Mouse (Mus musculus) intestine, embryonic 15.5 days (tissue): ENCODE data around the gene Trmo. TPM values are rescaled to one million over a fixed set of nuclear protein-coding genes. Genes with fewer than 3 reads are reported as not detected.

Source experiments
- ATAC-seq: fragments of 200-750 bp; cut with Nextera tagmentation; 2 replicates; pipeline ENCODE4 v1.8.0; 2017; ENCODE audit warnings: moderate TSS enrichment, moderate library complexity
- H3K27ac ChIP-seq: fragments of 300-500 bp; sonication (generic); 2 replicates; pipeline ENCODE4 v1.5.1; 2015; ENCODE audit warnings: mild to moderate bottlenecking, inconsistent platforms
- H3K27me3 ChIP-seq: fragments of 300-500 bp; sonication (generic); replicated peaks from 2 replicates; pipeline ENCODE4 v1.6.1; 2015; ENCODE audit warnings: inconsistent platforms
- H3K36me3 ChIP-seq: fragments of 300-500 bp; sonication (generic); 2 replicates; pipeline ENCODE4 v1.6.1; 2015; ENCODE audit warnings: inconsistent platforms
- H3K4me1 ChIP-seq: fragments of 300-500 bp; sonication (generic); replicated peaks from 2 replicates; pipeline ENCODE4 v1.6.1; 2015; ENCODE audit warnings: inconsistent platforms
- H3K4me2 ChIP-seq: fragments of 300-500 bp; sonication (generic); replicated peaks from 2 replicates; pipeline ENCODE4 v1.6.1; 2015; ENCODE audit warnings: mild to moderate bottlenecking, inconsistent platforms
- H3K4me3 ChIP-seq: fragments of 300-500 bp; sonication (generic); replicated peaks from 2 replicates; pipeline ENCODE4 v1.5.1; 2015; ENCODE audit warnings: inconsistent platforms
- H3K9ac ChIP-seq: fragments of 300-500 bp; sonication (generic); 2 replicates; pipeline ENCODE4 v1.6.1; 2015; ENCODE audit warnings: inconsistent platforms
- H3K9me3 ChIP-seq: fragments of 300-500 bp; sonication (generic); 2 replicates; pipeline ENCODE4 v1.6.1; 2016; ENCODE audit warnings: inconsistent platforms
- WGBS: fragments of 180-500 bp; shearing (Covaris S2); methylation state at CpG from one replicate; pipeline ENCODE4 v1.1.7; 2015; 5-methylcytosine and 5-hydroxymethylcytosine counted together
- polyA plus RNA-seq: library from polyadenylated mRNA; unstranded; fragments of >200 nt; fragmentation: Nextera tagmentation; extraction: Ambion mirVana; gene quantifications from 2 replicates; pipeline ENCODE4 v1.2.1, GENCODE M21; 2015

Trmo gene
- 11.2 and 11.5 TPM in 2 replicates for polyA plus RNA-seq

GRCm38 (mm10) chr4:46389013-46389611, at the start of gene Trmo:
Gene Trmo, minus strand, starts transcription at chr4:46389437.
- Histone ChIP-seq H3K27ac (peak within 1 kb of the TSS; percentile 94), H3K4me1 (no peaks in the 10 kb centered on the region), H3K9ac (peak within 1 kb of the TSS; percentile 78), H3K4me2 (peak within 1 kb of the TSS; percentile 69), H3K27me3 (no peaks in the 10 kb centered on the region), H3K4me3 (peak within 1 kb of the TSS; percentile 62), H3K36me3 (peaks cover 2% of the 10 kb centered on the region; the same call in 1 of the 2 replicates), H3K9me3 (no peaks in the 10 kb centered on the region)
- ATAC-seq, result peak; percentile 97
- under 1% methylated on average over 56 of the region's 56 CpGs for WGBS

GRCm38 (mm10) chr4:46432339-46433036, 43.3 kb upstream of the Trmo start:
- H3K9ac ChIP-seq, result no peak overlapping the region
- ATAC-seq, result peak; percentile 73; the same call in 1 of the 2 replicates
- H3K27me3 ChIP-seq, result no peaks in the 10 kb centered on the region
- H3K27ac ChIP-seq, result no peak overlapping the region
- H3K4me3 ChIP-seq, result no peak overlapping the region
- no peaks in the 10 kb centered on the region for H3K9me3 ChIP-seq
- H3K4me1 ChIP-seq, result no peaks in the 10 kb centered on the region
- WGBS, result 72% methylated on average over 12 of the region's 12 CpGs
- H3K36me3 ChIP-seq, result no peaks in the 10 kb centered on the region
- no peak overlapping the region for H3K4me2 ChIP-seq

DNA sequence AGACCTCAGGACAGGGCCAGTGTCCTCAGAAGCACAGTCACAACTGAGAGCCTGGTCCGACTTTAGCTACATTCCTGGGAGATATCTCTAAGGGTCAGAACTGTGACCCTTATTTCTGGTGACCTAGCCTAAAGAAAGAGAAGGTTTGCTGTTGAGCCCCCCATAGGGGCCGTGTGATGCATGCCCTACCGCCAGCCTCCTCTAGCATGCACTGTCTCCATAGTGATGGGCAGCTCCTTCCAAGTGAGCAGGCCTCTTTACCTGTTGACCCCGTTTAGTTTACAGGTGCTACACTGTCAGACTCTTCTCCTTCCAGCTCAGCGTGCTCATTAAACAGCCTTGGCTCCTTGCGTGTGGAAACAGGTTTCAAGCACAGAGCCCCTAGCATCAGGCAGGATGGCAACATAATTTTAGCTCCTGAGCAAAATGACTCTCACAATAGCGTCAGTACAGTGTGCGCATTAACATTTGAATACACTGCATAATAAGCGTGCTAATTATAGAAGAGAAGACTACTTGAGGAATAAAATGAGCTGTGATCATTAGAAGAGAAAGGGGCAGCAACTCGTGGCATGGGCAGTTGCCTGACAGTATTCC, 39.8 kb upstream of the Trmo start:
- H3K4me3 ChIP-seq, result no peak overlapping the region
- no peak overlapping the region for H3K4me2 ChIP-seq
- no peak overlapping the region for H3K9ac ChIP-seq
- no peaks in the 10 kb centered on the region for H3K27me3 ChIP-seq
- H3K9me3 ChIP-seq, result no peaks in the 10 kb centered on the region
- WGBS, result 63% methylated on average over 10 of the region's 10 CpGs
- no peak overlapping the region for H3K27ac ChIP-seq
- no peaks in the 10 kb centered on the region for H3K36me3 ChIP-seq
- H3K4me1 ChIP-seq, result no peaks in the 10 kb centered on the region
- ATAC-seq, result no peak

GRCm38 (mm10) chr4:46422625-46423024, 33.4 kb upstream of the Trmo start:
- WGBS, result 63% methylated on average over 8 of the region's 8 CpGs
- ATAC-seq, result no peak
- Histone ChIP-seq H3K27me3 (no peaks in the 10 kb centered on the region), H3K9me3 (no peaks in the 10 kb centered on the region), H3K4me2 (no peak overlapping the region), H3K27ac (no peak overlapping the region), H3K4me1 (no peaks in the 10 kb centered on the region), H3K36me3 (no peaks in the 10 kb centered on the region), H3K9ac (no peak overlapping the region), H3K4me3 (no peak overlapping the region)

DNA sequence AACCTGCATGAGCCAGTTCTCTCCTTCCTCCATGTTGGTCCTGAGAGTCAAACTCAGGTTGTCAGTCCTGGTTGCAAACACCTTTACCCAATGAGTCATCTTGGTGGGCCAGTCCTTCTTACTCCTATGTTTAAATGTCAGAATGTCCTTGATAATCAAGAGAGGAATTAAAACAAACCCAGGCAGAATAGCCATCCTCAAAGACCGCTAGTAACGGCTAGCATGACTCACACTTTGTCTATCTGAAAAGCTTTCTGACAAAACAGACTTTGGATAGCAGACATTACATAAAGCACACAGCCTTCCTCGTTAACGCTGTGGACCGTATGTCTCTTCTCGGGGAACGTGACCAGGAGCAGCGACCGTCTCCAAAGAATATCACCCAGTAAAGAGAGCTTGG, 29.6 kb upstream of the Trmo start:
- WGBS, result 79% methylated on average over 9 of the region's 9 CpGs
- no peaks in the 10 kb centered on the region for H3K9me3 ChIP-seq
- ATAC-seq, result no peak
- no peak overlapping the region for H3K27ac ChIP-seq
- no peaks in the 10 kb centered on the region for H3K27me3 ChIP-seq
- no peak overlapping the region for H3K4me2 ChIP-seq
- no peaks in the 10 kb centered on the region for H3K36me3 ChIP-seq
- H3K9ac ChIP-seq, result no peak overlapping the region
- H3K4me1 ChIP-seq, result no peaks in the 10 kb centered on the region
- no peak overlapping the region for H3K4me3 ChIP-seq

GRCm38 (mm10) chr4:46417491-46417890, 28.3 kb upstream of the Trmo start:
- Histone ChIP-seq H3K4me1 (no peaks in the 10 kb centered on the region), H3K9me3 (no peaks in the 10 kb centered on the region), H3K27ac (no peak overlapping the region), H3K27me3 (no peaks in the 10 kb centered on the region), H3K4me2 (no peak overlapping the region), H3K36me3 (no peaks in the 10 kb centered on the region), H3K4me3 (no peak overlapping the region), H3K9ac (no peak overlapping the region)
- ATAC-seq, result peak; percentile 45; the same call in 1 of the 2 replicates
- 61% methylated on average over 3 of the region's 3 CpGs for WGBS

GRCm38 (mm10) chr4:46413406-46413805, 24.2 kb upstream of the Trmo start, which contains the start of gene Hemgn:
Gene Hemgn, minus strand, starts transcription at chr4:46413506.
- 78% methylated on average over 7 of the region's 7 CpGs for WGBS
- Histone ChIP-seq H3K9me3 (no peaks in the 10 kb centered on the region), H3K4me2 (no peak within 1 kb of the TSS), H3K4me1 (no peaks in the 10 kb centered on the region), H3K36me3 (no peaks in the 10 kb centered on the region), H3K4me3 (no peak within 1 kb of the TSS), H3K27me3 (no peaks in the 10 kb centered on the region), H3K9ac (no peak within 1 kb of the TSS), H3K27ac (no peak within 1 kb of the TSS)
- ATAC-seq, result no peak

GRCm38 (mm10) chr4:46412113-46412512, 22.9 kb upstream of the Trmo start:
- ATAC-seq, result no peak
- Histone ChIP-seq H3K36me3 (no peaks in the 10 kb centered on the region), H3K4me1 (no peaks in the 10 kb centered on the region), H3K27ac (no peak overlapping the region), H3K27me3 (no peaks in the 10 kb centered on the region), H3K4me2 (no peak overlapping the region), H3K4me3 (no peak overlapping the region), H3K9me3 (no peaks in the 10 kb centered on the region), H3K9ac (no peak overlapping the region)
- 63% methylated on average over 1 of the region's 1 CpGs for WGBS

DNA sequence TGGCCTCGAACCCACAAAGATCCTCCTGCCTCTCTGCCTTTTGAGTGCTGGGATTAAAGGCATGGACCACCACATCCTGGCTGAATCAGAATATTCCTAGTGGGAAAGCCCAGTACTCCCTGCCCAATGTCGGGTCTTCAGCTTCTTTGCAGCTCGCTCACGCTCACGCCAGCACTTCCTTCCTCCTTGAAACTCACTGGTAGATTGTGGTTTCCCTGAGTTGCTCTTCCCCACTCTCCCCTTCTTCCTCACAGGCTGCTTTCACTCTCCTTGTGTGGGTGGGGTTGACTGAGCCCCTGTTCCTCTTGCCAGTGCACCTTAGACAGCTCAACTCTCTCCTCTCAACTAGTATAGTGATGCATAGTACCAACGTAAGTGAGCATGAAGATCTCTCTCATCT, 22.3 kb upstream of the Trmo start:
- H3K4me1 ChIP-seq, result no peaks in the 10 kb centered on the region
- WGBS, result 79% methylated on average over 6 of the region's 6 CpGs
- ATAC-seq, result no peak
- H3K4me2 ChIP-seq, result no peak overlapping the region
- no peak overlapping the region for H3K9ac ChIP-seq
- no peak overlapping the region for H3K4me3 ChIP-seq
- H3K27ac ChIP-seq, result no peak overlapping the region
- H3K9me3 ChIP-seq, result no peaks in the 10 kb centered on the region
- no peaks in the 10 kb centered on the region for H3K36me3 ChIP-seq
- no peaks in the 10 kb centered on the region for H3K27me3 ChIP-seq

- no peaks in the 10 kb centered on the region for H3K9me3 ChIP-seq
- ATAC-seq, result 0 out of 2 replicates have a peak, but pooled peaks have one; percentile 43
- no peak overlapping the region for H3K4me3 ChIP-seq
- H3K27ac ChIP-seq, result no peak overlapping the region
- H3K4me2 ChIP-seq, result no peak overlapping the region
- no peaks in the 10 kb centered on the region for H3K36me3 ChIP-seq
- H3K27me3 ChIP-seq, result no peaks in the 10 kb centered on the region
- H3K4me1 ChIP-seq, result no peaks in the 10 kb centered on the region
- no peak overlapping the region for H3K9ac ChIP-seq
- 88% methylated on average over 5 of the region's 5 CpGs for WGBS
Measured at GRCm38 (mm10) chr4:46410677-46411076, 21.4 kb upstream of the Trmo start.

- Histone ChIP-seq H3K27me3 (no peaks in the 10 kb centered on the region), H3K4me1 (no peaks in the 10 kb centered on the region), H3K36me3 (no peaks in the 10 kb centered on the region), H3K9ac (no peak overlapping the region), H3K4me2 (no peak overlapping the region), H3K4me3 (no peak overlapping the region), H3K27ac (no peak overlapping the region), H3K9me3 (no peaks in the 10 kb centered on the region)
- 90% methylated on average over 8 of the region's 8 CpGs for WGBS
- peak; percentile 68; the same call in 1 of the 2 replicates for ATAC-seq
Measured at GRCm38 (mm10) chr4:46406966-46407703, 17.9 kb upstream of the Trmo start.
